Mouse (Mus musculus) urinary bladder, postnatal 10 days (tissue): ENCODE results near the gene Trmt2b.
"Not testable (repeated sequence)": the region's sequence is repeated elsewhere in the genome, so short reads cannot be mapped to it uniquely, and the experiment has no call there.

Source experiments
- DNase-seq: peaks from one replicate; pipeline ENCODE4 v3.0.0; 2022; ENCODE audit warnings: low spot score

Gene Trmt2b

GRCm38 (mm10) chrX:134276275-134277160 lies at the start of gene Trmt2b:
TSS of gene Trmt2b (minus strand) at chrX:134276984.
- peak; percentile 13 for DNase-seq

GRCm38 (mm10) chrX:134319153-134319932 lies 42.6 kb upstream of the Trmt2b start:
- no peak for DNase-seq

- not testable (repeated sequence) for DNase-seq
Measured at GRCm38 (mm10) chrX:134311193-134311592, 34.4 kb upstream of the Trmt2b start.

GRCm38 (mm10) chrX:134308275-134308634 lies 31.5 kb upstream of the Trmt2b start:
- DNase-seq: no peak

GRCm38 (mm10) chrX:134307534-134308274 lies 30.9 kb upstream of the Trmt2b start, which contains the start of gene Cenpi:
TSS of gene Cenpi (plus strand) at chrX:134308084.
- DNase-seq: peak; percentile 36

- no peak for DNase-seq
Measured at GRCm38 (mm10) chrX:134303287-134303686, 26.5 kb upstream of the Trmt2b start.

- no peak for DNase-seq
Measured at GRCm38 (mm10) chrX:134300219-134300618, 23.4 kb upstream of the Trmt2b start.

- DNase-seq: no peak
Measured at GRCm38 (mm10) chrX:134297195-134297594, 20.4 kb upstream of the Trmt2b start.

GRCm38 (mm10) chrX:134296737-134297136 lies 20.0 kb upstream of the Trmt2b start:
- no peak for DNase-seq

- DNase-seq: no peak
Measured at GRCm38 (mm10) chrX:134296301-134296700, 19.5 kb upstream of the Trmt2b start.

- no peak for DNase-seq
Measured at GRCm38 (mm10) chrX:134287305-134287704, 10.5 kb upstream of the Trmt2b start.

GRCm38 (mm10) chrX:134285791-134286190 lies 9.0 kb upstream of the Trmt2b start:
- DNase-seq: no peak

- no peak for DNase-seq
Measured at GRCm38 (mm10) chrX:134285102-134285501, 8.3 kb upstream of the Trmt2b start.

- no peak for DNase-seq
Measured at GRCm38 (mm10) chrX:134280531-134280930, 3.7 kb upstream of the Trmt2b start.

GRCm38 (mm10) chrX:134275715-134276114 lies 1.1 kb downstream of the Trmt2b start:
- no peak for DNase-seq

GRCm38 (mm10) chrX:134262129-134262528 lies 14.7 kb downstream of the Trmt2b start:
- DNase-seq: no peak

GRCm38 (mm10) chrX:134261191-134261590 lies 15.6 kb downstream of the Trmt2b start:
- no peak for DNase-seq

GRCm38 (mm10) chrX:134248202-134248601 lies 28.6 kb downstream of the Trmt2b start:
- no peak for DNase-seq

GRCm38 (mm10) chrX:134245946-134246345 lies 30.8 kb downstream of the Trmt2b start:
- DNase-seq: no peak

- no peak for DNase-seq
Measured at GRCm38 (mm10) chrX:134238266-134238665, 38.5 kb downstream of the Trmt2b start.

GRCm38 (mm10) chrX:134233048-134233447 lies 43.7 kb downstream of the Trmt2b start:
- no peak for DNase-seq

GRCm38 (mm10) chrX:134221856-134222255 lies 54.9 kb downstream of the Trmt2b start, which contains the start of gene Nox1:
TSS of gene Nox1 (minus strand) at chrX:134221956.
- DNase-seq: no peak
